Mouse (Mus musculus) embryonic facial prominence, embryonic 10.5 days (tissue): ENCODE results near the gene Atxn1. TPM values are rescaled to one million over a fixed set of nuclear protein-coding genes. Genes with fewer than 3 reads are reported as not detected.

Experiments used
- DNase-seq: peaks from one replicate; pipeline ENCODE4 v3.0.0-alpha.2; 2017; ENCODE audit warnings: low spot score
- H3K27ac ChIP-seq: fragments of 300-500 bp; sonication (generic); replicated peaks from 2 replicates; pipeline ENCODE4 v1.5.1; 2016; ENCODE audit warnings: mild to moderate bottlenecking
- H3K27me3 ChIP-seq: fragments of 300-500 bp; sonication (generic); replicated peaks from 2 replicates; pipeline ENCODE4 v1.6.1; 2016; ENCODE audit warnings: low read depth, mild to moderate bottlenecking; ENCODE audit not compliant: poor library complexity, severe bottlenecking
- H3K36me3 ChIP-seq: fragments of 300-500 bp; sonication (generic); replicated peaks from 2 replicates; pipeline ENCODE4 v1.6.1; 2016; ENCODE audit warnings: mild to moderate bottlenecking, moderate library complexity
- H3K4me1 ChIP-seq: fragments of 300-500 bp; sonication (generic); 2 replicates; pipeline ENCODE4 v1.6.1; 2016
- H3K4me3 ChIP-seq: fragments of 300-500 bp; sonication (generic); 2 replicates; pipeline ENCODE4 v1.5.1; 2016; ENCODE audit warnings: mild to moderate bottlenecking, moderate library complexity
- H3K9me3 ChIP-seq: fragments of 300-500 bp; sonication (generic); 2 replicates; pipeline ENCODE4 v1.6.1; 2016; ENCODE audit warnings: mild to moderate bottlenecking
- WGBS: fragments of 180-500 bp; shearing (Covaris S2); methylation state at CpG from one replicate; pipeline ENCODE4 v1.1.7; 2016; 5-methylcytosine and 5-hydroxymethylcytosine counted together
- polyA plus RNA-seq: library from polyadenylated mRNA; unstranded; fragments of >200 nt; fragmentation: Nextera tagmentation; extraction: Ambion mirVana; gene quantifications from 2 replicates; pipeline ENCODE4 v1.2.1, GENCODE M21; 2016

The Atxn1 gene
- polyA plus RNA-seq, 1 experiment from 2014 or later = 1.1 TPM

DNA sequence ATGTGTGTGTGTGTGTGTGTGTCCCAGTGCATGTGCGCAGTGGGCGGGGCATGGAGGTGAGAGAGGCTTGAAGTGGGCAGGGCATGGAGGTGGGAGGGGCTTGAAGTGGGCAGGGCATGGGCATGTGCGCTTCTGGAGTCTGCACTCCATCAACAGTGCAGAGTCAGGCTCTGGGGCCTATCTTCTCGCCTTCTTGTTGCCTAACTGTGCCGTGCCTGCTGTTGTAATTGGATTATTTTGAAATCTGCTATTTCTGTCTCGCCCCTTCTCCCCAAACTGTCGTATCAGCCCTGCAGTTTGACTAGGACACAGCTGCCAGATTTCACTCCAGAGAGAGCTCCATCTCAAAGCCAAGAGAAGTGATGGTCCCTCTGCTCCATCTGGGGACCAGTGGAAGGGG lies 178.4 kb downstream of the Atxn1 start:
- no peaks in the 10 kb centered on the region for H3K36me3 ChIP-seq
- H3K4me3 ChIP-seq = no peak overlapping the region
- no peaks in the 10 kb centered on the region for H3K27me3 ChIP-seq
- no peaks in the 10 kb centered on the region for H3K9me3 ChIP-seq
- no peak for DNase-seq
- no peak overlapping the region for H3K27ac ChIP-seq
- H3K4me1 ChIP-seq = no peaks in the 10 kb centered on the region
- WGBS = 89% methylated on average over 7 of the region's 7 CpGs

GRCm38 (mm10) chr13:45783681-45784080 lies 181.1 kb downstream of the Atxn1 start:
- 87% methylated on average over 10 of the region's 10 CpGs for WGBS

DNA sequence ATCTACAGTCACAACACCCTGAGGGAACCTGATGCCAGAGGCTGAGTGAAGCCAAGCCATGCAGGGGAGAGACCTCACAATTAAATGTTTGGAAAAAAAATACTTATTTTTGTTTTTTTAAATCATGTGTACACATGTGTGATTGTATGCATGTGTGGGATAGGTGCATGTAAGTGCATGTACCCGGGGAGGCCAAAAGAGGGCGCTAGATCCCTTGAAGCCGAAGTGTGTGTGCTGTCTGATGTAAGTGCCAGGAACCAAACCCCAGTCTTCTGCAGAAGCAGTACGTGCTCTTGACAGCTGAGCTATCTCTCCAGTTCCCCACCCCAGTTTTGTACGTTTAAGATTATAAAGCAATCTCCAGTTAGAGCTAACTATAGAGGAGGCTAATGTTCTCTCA lies 186.1 kb downstream of the Atxn1 start:
- H3K9me3 ChIP-seq = no peaks in the 10 kb centered on the region
- no peaks in the 10 kb centered on the region for H3K36me3 ChIP-seq
- H3K4me3 ChIP-seq = no peak overlapping the region
- peaks cover 8% of the 10 kb centered on the region for H3K4me1 ChIP-seq
- no peak overlapping the region for H3K27ac ChIP-seq
- no peak for DNase-seq
- H3K27me3 ChIP-seq = no peaks in the 10 kb centered on the region
- WGBS = 90% methylated on average over 5 of the region's 5 CpGs

More at GRCm38 (mm10) chr13:45783681-45784080, 181.1 kb downstream of the Atxn1 start:
- no peak for DNase-seq
- no peaks in the 10 kb centered on the region for H3K9me3 ChIP-seq
- H3K27me3 ChIP-seq = no peaks in the 10 kb centered on the region
- H3K36me3 ChIP-seq = no peaks in the 10 kb centered on the region
- no peak overlapping the region for H3K27ac ChIP-seq
- H3K4me3 ChIP-seq = no peak overlapping the region
- H3K4me1 ChIP-seq = no peaks in the 10 kb centered on the region

DNA sequence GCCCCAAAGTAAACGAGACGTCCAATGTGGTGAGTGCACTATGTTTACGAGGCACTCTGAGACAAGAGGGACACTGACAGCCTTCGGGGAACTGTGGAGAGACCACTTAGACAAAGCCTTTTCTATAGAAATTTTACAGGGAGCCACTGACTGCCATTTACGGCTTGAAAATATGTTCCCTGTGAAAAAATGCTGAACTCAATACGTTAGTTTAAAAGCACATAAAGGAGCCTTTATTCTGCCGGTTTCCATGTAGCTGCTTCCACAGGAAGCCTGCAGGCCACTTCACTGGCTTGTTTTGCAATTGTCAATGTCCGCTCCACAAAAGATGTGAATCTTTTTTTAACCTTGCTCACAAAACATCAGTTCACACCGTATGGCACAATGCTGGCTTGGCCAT lies 186.6 kb downstream of the Atxn1 start:
- peaks cover 8% of the 10 kb centered on the region for H3K4me1 ChIP-seq
- peak overlapping the region; percentile 12; the same call in 1 of the 2 replicates for H3K27ac ChIP-seq
- H3K4me3 ChIP-seq = no peak overlapping the region
- H3K9me3 ChIP-seq = no peaks in the 10 kb centered on the region
- no peaks in the 10 kb centered on the region for H3K27me3 ChIP-seq
- no peaks in the 10 kb centered on the region for H3K36me3 ChIP-seq
- peak; percentile 16 for DNase-seq
- WGBS = 18% methylated on average over 9 of the region's 9 CpGs

DNA sequence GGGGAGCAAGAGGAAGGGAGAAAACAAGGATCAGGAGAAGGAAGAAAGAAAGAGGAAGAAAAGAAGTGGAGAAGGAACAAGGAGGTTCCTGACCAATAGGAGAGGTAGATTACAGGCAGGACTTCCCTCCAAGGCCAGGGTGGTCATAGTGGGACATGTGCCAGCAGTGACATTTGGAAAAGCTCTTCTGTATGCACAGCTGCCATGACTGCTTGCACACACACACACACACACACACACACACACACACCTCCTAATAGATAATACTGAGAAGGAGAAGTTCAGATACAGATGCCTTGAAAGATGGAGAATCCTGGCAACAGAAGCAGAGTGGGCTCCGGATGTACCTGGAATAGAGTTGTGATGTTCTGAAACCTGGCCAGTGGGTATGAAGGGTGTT lies 189.3 kb downstream of the Atxn1 start:
- Histone ChIP-seq H3K36me3 (no peaks in the 10 kb centered on the region), H3K4me1 (peaks cover 8% of the 10 kb centered on the region), H3K4me3 (no peak overlapping the region), H3K27ac (no peak overlapping the region), H3K9me3 (no peaks in the 10 kb centered on the region), H3K27me3 (no peaks in the 10 kb centered on the region)
- no peak for DNase-seq
- WGBS = 92% methylated on average over 1 of the region's 1 CpGs

- WGBS = 78% methylated on average over 21 of the region's 21 CpGs
- Histone ChIP-seq H3K9me3 (no peaks in the 10 kb centered on the region), H3K27me3 (no peaks in the 10 kb centered on the region), H3K4me1 (peaks cover 8% of the 10 kb centered on the region), H3K36me3 (no peaks in the 10 kb centered on the region), H3K4me3 (no peak overlapping the region), H3K27ac (no peak overlapping the region)
- DNase-seq = no peak
Observed at GRCm38 (mm10) chr13:45773381-45774168, 191.2 kb downstream of the Atxn1 start.

- Histone ChIP-seq H3K27ac (no peak overlapping the region), H3K4me1 (no peaks in the 10 kb centered on the region), H3K36me3 (no peaks in the 10 kb centered on the region), H3K27me3 (no peaks in the 10 kb centered on the region), H3K4me3 (no peak overlapping the region), H3K9me3 (no peaks in the 10 kb centered on the region)
- WGBS = 92% methylated on average over 11 of the region's 11 CpGs
- no peak for DNase-seq
Observed at GRCm38 (mm10) chr13:45769757-45770156, 195.1 kb downstream of the Atxn1 start.

DNA sequence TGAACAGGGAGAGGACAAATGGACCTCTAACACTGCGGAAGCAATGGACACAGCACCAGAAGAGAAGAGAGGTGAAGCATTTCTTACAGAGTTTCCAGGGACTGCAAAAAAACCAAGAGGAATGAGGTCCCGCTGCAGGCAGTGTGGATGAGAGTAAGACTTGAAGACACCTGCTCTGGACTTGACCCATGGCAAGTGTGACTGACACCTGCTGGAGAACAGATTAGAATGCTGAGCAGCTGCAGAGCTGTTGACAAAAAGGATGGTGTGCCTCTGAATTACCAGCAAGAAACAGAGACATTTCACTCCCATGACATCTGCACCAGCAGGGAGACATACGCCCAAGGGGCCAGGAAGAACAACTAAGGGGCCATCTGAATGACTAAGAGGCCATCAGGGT lies 196.6 kb downstream of the Atxn1 start:
- no peaks in the 10 kb centered on the region for H3K27me3 ChIP-seq
- H3K9me3 ChIP-seq = no peaks in the 10 kb centered on the region
- no peaks in the 10 kb centered on the region for H3K4me1 ChIP-seq
- H3K27ac ChIP-seq = no peak overlapping the region
- WGBS = 80% methylated on average over 3 of the region's 3 CpGs
- DNase-seq = no peak
- H3K4me3 ChIP-seq = no peak overlapping the region
- no peaks in the 10 kb centered on the region for H3K36me3 ChIP-seq

GRCm38 (mm10) chr13:45764354-45764753 lies 200.5 kb downstream of the Atxn1 start:
- H3K4me1 ChIP-seq = peaks cover 8% of the 10 kb centered on the region; the same call in 1 of the 2 replicates
- no peaks in the 10 kb centered on the region for H3K9me3 ChIP-seq
- 88% methylated on average over 5 of the region's 5 CpGs for WGBS
- DNase-seq = no peak
- no peak overlapping the region for H3K4me3 ChIP-seq
- no peaks in the 10 kb centered on the region for H3K36me3 ChIP-seq
- H3K27ac ChIP-seq = no peak overlapping the region
- H3K27me3 ChIP-seq = no peaks in the 10 kb centered on the region

DNA sequence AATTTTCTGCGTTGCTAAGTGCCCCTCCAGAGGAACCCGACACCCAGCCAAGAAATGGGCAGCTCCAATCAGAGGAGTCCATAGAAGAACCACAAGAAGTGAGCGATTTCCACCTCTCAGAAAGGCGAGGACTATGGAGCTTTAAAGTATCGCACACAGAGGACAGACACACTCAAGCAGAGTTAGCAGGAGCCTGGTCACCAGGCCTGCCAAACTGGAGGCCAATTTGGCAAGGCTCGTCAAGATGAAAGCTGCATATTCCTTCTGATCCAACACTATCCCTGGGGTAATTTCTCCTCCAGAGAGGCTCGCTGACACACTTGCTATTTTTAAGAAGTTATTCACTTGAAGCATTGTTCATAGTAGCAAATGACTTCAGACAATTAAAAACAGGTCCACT lies 202.5 kb downstream of the Atxn1 start:
- DNase-seq = no peak
- Histone ChIP-seq H3K27me3 (no peaks in the 10 kb centered on the region), H3K4me1 (peaks cover 8% of the 10 kb centered on the region; the same call in 1 of the 2 replicates), H3K4me3 (no peak overlapping the region), H3K27ac (no peak overlapping the region), H3K36me3 (no peaks in the 10 kb centered on the region), H3K9me3 (no peaks in the 10 kb centered on the region)
- 75% methylated on average over 7 of the region's 7 CpGs for WGBS

DNA sequence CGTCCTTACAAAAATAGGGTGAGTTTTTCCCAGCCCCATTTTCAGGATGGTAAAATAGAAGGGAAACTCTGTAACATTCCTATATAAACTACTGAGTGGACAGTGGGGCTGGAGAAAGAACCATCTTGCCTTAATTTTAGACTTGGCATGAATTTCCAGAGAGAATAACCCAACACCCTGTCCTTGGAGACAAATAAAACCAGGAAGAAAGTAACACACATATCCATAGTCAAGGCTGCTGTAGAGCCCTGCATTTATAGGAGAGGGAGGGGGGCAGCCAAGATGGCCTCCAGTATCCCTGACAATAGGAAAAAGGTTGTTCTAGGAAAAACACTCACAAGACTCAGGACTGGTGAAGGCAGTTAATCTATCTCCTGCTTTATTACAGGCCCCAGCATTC lies 210.3 kb downstream of the Atxn1 start:
- no peaks in the 10 kb centered on the region for H3K27me3 ChIP-seq
- WGBS = 88% methylated on average over 1 of the region's 1 CpGs
- no peak overlapping the region for H3K4me3 ChIP-seq
- H3K4me1 ChIP-seq = peaks cover 13% of the 10 kb centered on the region
- H3K36me3 ChIP-seq = no peaks in the 10 kb centered on the region
- H3K9me3 ChIP-seq = no peaks in the 10 kb centered on the region
- no peak for DNase-seq
- no peak overlapping the region for H3K27ac ChIP-seq

DNA sequence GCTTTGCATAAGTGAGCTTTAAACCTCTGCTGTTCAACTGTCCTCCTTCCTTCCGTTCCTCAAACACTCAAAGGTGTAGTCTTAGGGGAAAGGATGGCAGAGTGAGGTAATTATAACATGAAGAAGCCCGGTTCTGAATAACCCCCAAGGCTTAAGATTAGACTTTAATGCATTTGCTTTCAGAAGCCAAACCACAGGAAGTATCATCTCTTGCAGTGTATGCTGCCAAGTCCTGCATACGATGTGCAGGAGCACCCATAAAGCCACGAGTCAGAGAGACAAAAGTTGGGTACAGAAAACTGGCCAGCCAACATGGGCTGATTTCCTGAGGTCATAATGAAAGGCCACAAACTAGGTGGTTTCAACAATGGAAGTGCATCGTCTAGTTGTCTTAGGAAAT lies 212.3 kb downstream of the Atxn1 start:
- WGBS = 74% methylated on average over 5 of the region's 5 CpGs
- H3K4me3 ChIP-seq = no peak overlapping the region
- DNase-seq = no peak
- peaks cover 28% of the 10 kb centered on the region for H3K4me1 ChIP-seq
- H3K27ac ChIP-seq = no peak overlapping the region
- H3K27me3 ChIP-seq = no peaks in the 10 kb centered on the region
- H3K36me3 ChIP-seq = no peaks in the 10 kb centered on the region
- no peaks in the 10 kb centered on the region for H3K9me3 ChIP-seq

DNA sequence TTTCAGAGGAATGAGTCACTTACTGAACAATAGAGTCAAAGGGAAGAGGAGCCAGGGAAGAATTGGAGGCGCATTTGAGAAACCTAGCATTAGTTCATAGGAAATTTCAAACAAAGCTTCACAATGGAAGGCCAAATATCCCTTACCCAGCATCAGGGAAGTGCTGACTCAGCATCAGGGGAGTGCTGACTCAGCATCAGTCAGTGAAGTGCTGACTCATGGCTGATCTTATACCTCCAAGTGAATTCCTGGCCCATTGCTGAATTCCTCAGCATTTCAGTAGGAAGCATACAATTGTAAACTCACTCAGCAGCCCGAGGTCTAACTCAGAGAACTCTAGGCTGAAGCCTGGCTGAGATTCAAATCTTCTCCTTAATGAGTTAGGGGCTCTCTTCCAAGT lies 213.6 kb downstream of the Atxn1 start:
- 83% methylated on average over 2 of the region's 2 CpGs for WGBS
- no peaks in the 10 kb centered on the region for H3K27me3 ChIP-seq
- no peak for DNase-seq

More for the DNA sequence above, 213.6 kb downstream of the Atxn1 start:
- H3K9me3 ChIP-seq = no peaks in the 10 kb centered on the region
- no peak overlapping the region for H3K4me3 ChIP-seq
- peaks cover 28% of the 10 kb centered on the region for H3K4me1 ChIP-seq
- no peaks in the 10 kb centered on the region for H3K36me3 ChIP-seq
- no peak overlapping the region for H3K27ac ChIP-seq
